Mouse (Mus musculus) bone marrow, adult 2 months (tissue): ENCODE measurements around the gene Cd8a. TPM values are rescaled to one million over a fixed set of nuclear protein-coding genes. Genes with fewer than 3 reads are reported as not detected.

Experiments used
- H3K27ac ChIP-seq: fragments of 200-500 bp; 2 replicates; pipeline ENCODE4 v1.5.1; 2012; ENCODE audit warnings: low read depth, mild to moderate bottlenecking, control low read depth, inconsistent platforms, low read length; ENCODE audit not compliant: control insufficient read depth, poor library complexity, insufficient read depth
- H3K4me1 ChIP-seq: fragments of 200-500 bp; 2 replicates; pipeline ENCODE4 v1.6.1; 2011; ENCODE audit warnings: low read length; ENCODE audit not compliant: control insufficient read depth, insufficient read depth
- H3K4me3 ChIP-seq: fragments of 200-500 bp; replicated peaks from 2 replicates; pipeline ENCODE3; 2011; ENCODE audit warnings: mild to moderate bottlenecking, low read depth, low read length, control low read depth; ENCODE audit not compliant: control insufficient read depth
- CTCF ChIP-seq: fragments of 200-500 bp; IDR thresholded peaks from 2 replicates; pipeline ENCODE4 v1.5.1; 2011; ENCODE audit warnings: low read length, control low read depth; ENCODE audit not compliant: control insufficient read depth, insufficient read depth
- POLR2A ChIP-seq: fragments of 200-500 bp; IDR thresholded peaks from 2 replicates; pipeline ENCODE4 v1.6.1; 2011; ENCODE audit warnings: low read depth, mild to moderate bottlenecking, control low read depth, low read length, borderline replicate concordance; ENCODE audit not compliant: control insufficient read depth
- WGBS: fragments of 180-500 bp; shearing (Covaris S2); methylation state at CpG from one replicate; pipeline ENCODE4 v1.1.7; 2018; 5-methylcytosine and 5-hydroxymethylcytosine counted together
- polyA plus RNA-seq: library from polyadenylated mRNA; stranded (reverse); fragments of >200 nt; gene quantifications from 2 replicates; pipeline ENCODE4 v1.2.4, GENCODE M21; 2011; ENCODE audit warnings: low replicate concordance; ENCODE audit not compliant: missing spikeins, insufficient read depth, insufficient read length

Gene Cd8a
- polyA plus RNA-seq, 1 experiment = 2.6 TPM

- no peaks in the 10 kb centered on the region for H3K4me1 ChIP-seq
- H3K4me3 ChIP-seq = no peak overlapping the region
- WGBS = 90% methylated on average over 8 of the region's 8 CpGs
- no peak for TF ChIP-seq POLR2A
- no peak overlapping the region for H3K27ac ChIP-seq
Observed at GRCm38 (mm10) chr6:71337666-71338065, 35.6 kb upstream of the Cd8a start.

GRCm38 (mm10) chr6:71338941-71339340 is 34.3 kb upstream of the Cd8a start:
- WGBS = 78% methylated on average over 3 of the region's 3 CpGs
- Histone ChIP-seq H3K4me1 (no peaks in the 10 kb centered on the region), H3K27ac (0 out of 2 replicates have a peak overlapping the region, but pooled peaks have one; percentile 37), H3K4me3 (no peak overlapping the region)
- no peak for TF ChIP-seq POLR2A
- TF ChIP-seq CTCF = no peak

GRCm38 (mm10) chr6:71339351-71339750 is 33.9 kb upstream of the Cd8a start:
- Histone ChIP-seq H3K27ac (0 out of 2 replicates have a peak overlapping the region, but pooled peaks have one; percentile 37), H3K4me3 (no peak overlapping the region), H3K4me1 (no peaks in the 10 kb centered on the region)
- 65% methylated on average over 4 of the region's 4 CpGs for WGBS
- TF ChIP-seq POLR2A = no peak
- no peak for TF ChIP-seq CTCF

GRCm38 (mm10) chr6:71341179-71341578 is 32.0 kb upstream of the Cd8a start:
- H3K4me1 ChIP-seq = no peaks in the 10 kb centered on the region
- no peak for TF ChIP-seq POLR2A
- no peak for TF ChIP-seq CTCF

GRCm38 (mm10) chr6:71348006-71348405 is 25.2 kb upstream of the Cd8a start:
- no peaks in the 10 kb centered on the region for H3K4me1 ChIP-seq
- H3K4me3 ChIP-seq = no peak overlapping the region
- 92% methylated on average over 9 of the region's 9 CpGs for WGBS
- TF ChIP-seq CTCF = peak; percentile 12; the same call in 1 of the 2 replicates
- TF ChIP-seq POLR2A = no peak
- H3K27ac ChIP-seq = no peak overlapping the region

More at GRCm38 (mm10) chr6:71341179-71341578, 32.0 kb upstream of the Cd8a start:
- WGBS = 79% methylated on average over 9 of the region's 9 CpGs
- no peak overlapping the region for H3K4me3 ChIP-seq
- H3K27ac ChIP-seq = no peak overlapping the region

GRCm38 (mm10) chr6:71351201-71351600 is 22.0 kb upstream of the Cd8a start:
- Histone ChIP-seq H3K27ac (no peak overlapping the region), H3K4me3 (no peak overlapping the region), H3K4me1 (no peaks in the 10 kb centered on the region)
- no peak for TF ChIP-seq POLR2A
- TF ChIP-seq CTCF = no peak
- 87% methylated on average over 3 of the region's 3 CpGs for WGBS

DNA sequence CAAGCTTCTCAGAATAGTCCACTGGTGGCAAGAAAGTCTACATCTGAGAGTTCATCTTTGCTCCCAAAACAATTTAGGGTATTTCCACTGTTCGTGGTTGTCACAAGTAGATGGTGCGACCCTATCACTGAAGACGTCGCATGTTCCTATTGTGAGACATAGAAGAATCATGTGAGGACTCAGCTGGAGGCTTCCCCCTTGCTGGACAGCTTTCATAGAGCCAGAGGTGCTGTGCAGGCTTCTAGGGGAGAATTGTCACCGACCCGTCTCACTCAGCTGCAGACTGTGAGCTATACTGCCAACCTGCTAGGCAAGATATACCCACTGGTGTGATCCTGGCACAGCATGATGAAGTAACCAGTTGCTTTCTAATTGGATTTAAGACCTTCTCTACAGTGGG is 21.0 kb upstream of the Cd8a start:
- WGBS = 81% methylated on average over 6 of the region's 6 CpGs
- TF ChIP-seq CTCF = no peak
- no peak for TF ChIP-seq POLR2A

GRCm38 (mm10) chr6:71352866-71353427 is 20.3 kb upstream of the Cd8a start:
- H3K4me3 ChIP-seq = no peak overlapping the region
- H3K4me1 ChIP-seq = no peaks in the 10 kb centered on the region
- WGBS = 67% methylated on average over 10 of the region's 10 CpGs
- TF ChIP-seq POLR2A (no peak), CTCF (no peak)
- H3K27ac ChIP-seq = no peak overlapping the region

More for the DNA sequence above, 21.0 kb upstream of the Cd8a start:
- Histone ChIP-seq H3K27ac (no peak overlapping the region), H3K4me1 (no peaks in the 10 kb centered on the region), H3K4me3 (no peak overlapping the region)

GRCm38 (mm10) chr6:71353722-71354121 is 19.5 kb upstream of the Cd8a start:
- H3K27ac ChIP-seq = no peak overlapping the region
- TF ChIP-seq CTCF (no peak), POLR2A (no peak)
- 80% methylated on average over 2 of the region's 2 CpGs for WGBS
- H3K4me3 ChIP-seq = no peak overlapping the region
- H3K4me1 ChIP-seq = no peaks in the 10 kb centered on the region
